Mouse (Mus musculus) heart, embryonic 11.5 days (tissue): Measurements from ENCODE around the gene Smco2. TPM values are rescaled to one million over a fixed set of nuclear protein-coding genes. Genes with fewer than 3 reads are reported as not detected.

Experiments
- ATAC-seq: fragments of 200-750 bp; cut with Nextera tagmentation; replicated peaks from 2 replicates; pipeline ENCODE4 v1.8.0; 2017; ENCODE audit warnings: moderate library complexity; ENCODE audit not compliant: insufficient number of reproducible peaks, low FRiP score, low TSS enrichment
- H3K27ac ChIP-seq: fragments of 300-500 bp; sonication (generic); 2 replicates; pipeline ENCODE4 v1.5.1; 2014; ENCODE audit warnings: mild to moderate bottlenecking, low read depth, low read length
- H3K27me3 ChIP-seq: fragments of 300-500 bp; sonication (generic); 2 replicates; pipeline ENCODE4 v1.6.1; 2014; ENCODE audit warnings: mild to moderate bottlenecking, low read length, mixed read lengths; ENCODE audit not compliant: control insufficient read depth, insufficient read depth
- H3K36me3 ChIP-seq: fragments of 300-500 bp; sonication (generic); 2 replicates; pipeline ENCODE4 v1.6.1; 2014; ENCODE audit warnings: mild to moderate bottlenecking, low read length, moderate library complexity, mixed read lengths; ENCODE audit not compliant: control insufficient read depth, insufficient read depth
- H3K4me1 ChIP-seq: fragments of 300-500 bp; sonication (generic); 2 replicates; pipeline ENCODE4 v1.6.1; 2014; ENCODE audit warnings: low read length; ENCODE audit not compliant: control insufficient read depth, insufficient read depth
- H3K4me2 ChIP-seq: fragments of 300-500 bp; sonication (generic); 2 replicates; pipeline ENCODE4 v1.6.1; 2014; ENCODE audit warnings: mild to moderate bottlenecking, moderate library complexity
- H3K4me3 ChIP-seq: fragments of 300-500 bp; sonication (generic); 2 replicates; pipeline ENCODE4 v1.5.1; 2014; ENCODE audit warnings: low read depth, low read length
- H3K9ac ChIP-seq: fragments of 300-500 bp; sonication (generic); 2 replicates; pipeline ENCODE4 v1.6.1; 2014; ENCODE audit warnings: mild to moderate bottlenecking, low read depth, low read length, moderate library complexity
- H3K9me3 ChIP-seq: fragments of 300-500 bp; sonication (generic); replicated peaks from 2 replicates; pipeline ENCODE4 v1.6.1; 2016; ENCODE audit warnings: low read length; ENCODE audit not compliant: control insufficient read depth
- WGBS: fragments of 180-500 bp; shearing (Covaris S2); extraction: QIAGEN DNeasy Blood & Tissue Kit; methylation state at CpG from one replicate; pipeline ENCODE4 v1.1.7; 2014; ENCODE audit not compliant: insufficient replicate concordance; 5-methylcytosine and 5-hydroxymethylcytosine counted together
- polyA plus RNA-seq: library from polyadenylated mRNA; unstranded; fragments of >200 nt; fragmentation: Nextera tagmentation; extraction: Ambion mirVana; gene quantifications from 2 replicates; pipeline ENCODE4 v1.2.1, GENCODE M21; 2014

The Smco2 gene
- polyA plus RNA-seq, 1 experiment from 2014 or later, result not detected

- no peak overlapping the region for H3K4me2 ChIP-seq
- no peak for ATAC-seq
- no peak overlapping the region for H3K27ac ChIP-seq
- 81% methylated on average over 6 of the region's 6 CpGs for WGBS
- H3K36me3 ChIP-seq, result 0 out of 2 replicates have a peak, but pooled peaks cover 2% of the 10 kb centered on the region
- H3K9me3 ChIP-seq, result no peaks in the 10 kb centered on the region
- H3K4me1 ChIP-seq, result peaks cover 18% of the 10 kb centered on the region
- no peaks in the 10 kb centered on the region for H3K27me3 ChIP-seq
- H3K4me3 ChIP-seq, result no peak overlapping the region
- H3K9ac ChIP-seq, result no peak overlapping the region
Measured at GRCm38 (mm10) chr6:146918341-146918740, 68.4 kb downstream of the Smco2 start.

Other genes with a start within 250 kb of the Smco2 start
- gene Med21, start 207.6 kb upstream of the Smco2 start, polyA plus RNA-seq, result 129 and 133 TPM in 2 replicates
- gene Tm7sf3, start 207.3 kb upstream of the Smco2 start, polyA plus RNA-seq, result 39.9 and 48.3 TPM in 2 replicates
- gene Stk38l, start 125.1 kb upstream of the Smco2 start, polyA plus RNA-seq, result 42.4 and 46.7 TPM in 2 replicates
- 1.9 and 3.3 TPM in 2 replicates for gene Arntl2, start 54.0 kb upstream of the Smco2 start, polyA plus RNA-seq
- gene Ppfibp1, start 38.4 kb downstream of the Smco2 start, polyA plus RNA-seq, result 78.0 and 86.2 TPM in 2 replicates
- gene 1700034J05Rik, start 104.3 kb downstream of the Smco2 start, polyA plus RNA-seq, result 0.21 and 0.42 TPM in 2 replicates
- gene Rep15, start 182.5 kb downstream of the Smco2 start, polyA plus RNA-seq, result 1.1 and 1.3 TPM in 2 replicates
- 128 and 135 TPM in 2 replicates for gene Mrps35, start 192.7 kb downstream of the Smco2 start, polyA plus RNA-seq
- gene Mansc4, start 236.9 kb downstream of the Smco2 start, polyA plus RNA-seq, result 0.37 and 0.59 TPM in 2 replicates
- 6.2 and 6.3 TPM in 2 replicates for gene Klhl42, start 241.3 kb downstream of the Smco2 start, polyA plus RNA-seq